In genomic region chr2:158891319-158891718, GRCm38 (mm10) we compare ENCODE assay signal across 16 mouse cellular contexts.
"Had no signal": no experiment of that assay in that cellular context is flagged by ENCODE, and none has a peak within 500 bp of the region (broad histone marks: within the 10 kb centered on the region; RNA-seq: fewer than 3 reads in every experiment).

No protein-coding gene starts in this region.

- ATAC-seq: midbrain, embryonic 13.5 days; midbrain, embryonic 15.5 days had no signal

- H3K9me3 ChIP-seq: megakaryocyte, embryonic 14.5 days; midbrain, embryonic 13.5 days; midbrain, embryonic 15.5 days; neural tube, embryonic 12.5 days; stomach, embryonic 15.5 days had no signal

- H3K27me3 ChIP-seq: midbrain, embryonic 13.5 days; midbrain, embryonic 15.5 days; neural tube, embryonic 12.5 days; stomach, embryonic 15.5 days had no signal

- DNase-seq: lung, adult 18-20 months; lung, embryonic 14.5 days; lung, postnatal 14 days; lung, postnatal 36 days; right cerebral cortex, postnatal 14 days; thymus, adult 2 months; thymus, postnatal 25 days; thymus, postnatal 4 days had no signal

- H3K27ac ChIP-seq: liver, embryonic 14.5 days; macrophage; midbrain, embryonic 13.5 days; midbrain, embryonic 15.5 days; neural tube, embryonic 12.5 days; stomach, embryonic 15.5 days; stomach, postnatal 0 days had no signal

- H3K4me1 ChIP-seq: midbrain, embryonic 13.5 days; midbrain, embryonic 15.5 days; neural tube, embryonic 12.5 days had no signal

- H3K9ac ChIP-seq: liver, embryonic 14.5 days; lung, embryonic 14.5 days; midbrain, embryonic 13.5 days; midbrain, embryonic 15.5 days; neural tube, embryonic 12.5 days; stomach, embryonic 15.5 days had no signal

- H3K4me2 ChIP-seq: lung, embryonic 14.5 days; midbrain, embryonic 13.5 days; midbrain, embryonic 15.5 days; neural tube, embryonic 12.5 days; stomach, embryonic 15.5 days had no signal

- H3K4me3 ChIP-seq: megakaryocyte, embryonic 14.5 days; midbrain, embryonic 13.5 days; midbrain, embryonic 15.5 days; neural tube, embryonic 12.5 days; stomach, embryonic 15.5 days had no signal

- H3K36me3 ChIP-seq: midbrain, embryonic 13.5 days; midbrain, embryonic 15.5 days; neural tube, embryonic 12.5 days; stomach, embryonic 15.5 days had no signal
